Mouse (Mus musculus): ENCODE data around the gene Rnf217.

The Rnf217 gene

DNA sequence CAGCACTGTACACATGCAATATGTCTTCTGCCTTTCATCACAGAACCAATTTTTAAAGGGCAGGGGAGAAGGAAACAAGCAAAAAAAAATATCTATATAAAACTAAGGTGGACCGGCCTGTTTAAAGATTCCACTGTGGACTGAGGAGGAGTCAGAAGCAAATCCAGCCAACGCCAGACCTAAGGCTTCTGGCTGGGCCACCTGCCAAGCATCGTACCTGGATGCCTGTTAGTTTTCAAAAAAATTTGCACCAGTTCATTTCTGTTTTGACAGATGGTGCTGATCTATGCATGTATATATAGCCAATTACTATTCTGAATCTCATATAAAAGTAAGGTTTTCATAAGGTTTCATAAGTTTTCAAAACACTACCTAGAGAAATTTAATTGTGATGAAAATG lies 113.2 kb downstream of the Rnf217 start:
- DNase-seq (ENCODE audit: low spot score), result no peak

DNA sequence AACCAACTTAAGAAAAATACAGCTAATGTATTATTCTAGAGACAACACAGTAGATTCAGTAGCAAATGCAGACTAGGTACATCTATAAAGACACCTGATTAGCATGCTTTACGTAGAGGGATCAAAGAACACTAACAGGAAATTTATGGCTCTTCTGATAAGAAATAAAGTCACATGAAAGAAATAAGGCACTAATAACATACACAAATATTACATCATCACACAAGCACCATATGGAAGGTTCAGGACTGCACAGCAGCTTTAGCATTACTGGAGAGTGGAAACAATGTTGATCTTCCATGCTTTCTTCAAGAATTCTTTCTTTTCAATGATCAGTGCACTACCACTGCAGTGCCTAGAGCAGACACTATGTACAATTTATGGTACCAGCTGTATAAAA lies 114.7 kb downstream of the Rnf217 start:
- DNase-seq (ENCODE audit: low spot score), result no peak

GRCm38 (mm10) chr10:31467043-31467898 lies 141.7 kb downstream of the Rnf217 start:
- DNase-seq (ENCODE audit: low spot score), result no peak

DNA sequence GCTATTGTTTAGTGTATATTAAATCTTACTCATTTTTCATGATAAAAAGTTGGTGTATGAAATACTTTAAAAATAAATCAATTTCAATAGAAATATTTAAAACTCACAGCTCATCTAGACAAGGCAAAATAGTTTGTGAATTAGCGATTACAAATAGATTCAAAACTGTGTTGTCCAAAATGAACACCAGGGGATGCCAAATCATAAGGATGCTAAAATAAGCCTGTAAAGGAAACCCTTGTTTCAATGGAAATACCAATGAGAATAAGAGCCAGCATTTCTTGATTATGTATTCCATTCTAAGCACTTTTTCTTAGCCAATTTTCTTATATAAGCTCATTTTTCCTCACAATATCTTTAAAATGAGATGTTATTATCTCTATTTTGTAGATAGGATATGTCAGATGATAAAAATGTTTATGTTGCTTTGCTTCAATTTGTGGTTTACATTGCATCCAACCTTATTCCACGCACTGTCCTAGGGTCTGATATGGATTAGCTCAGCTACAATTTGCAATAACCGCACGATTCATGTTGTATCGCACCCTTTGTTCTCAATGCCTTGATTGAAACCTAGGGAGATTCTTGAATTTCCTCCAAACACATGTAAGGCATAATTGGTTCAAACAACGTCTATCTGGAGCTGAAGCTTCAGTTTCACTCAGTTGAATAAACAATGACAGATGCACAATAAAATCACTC lies 143.0 kb downstream of the Rnf217 start:
- no peak for DNase-seq (ENCODE audit: low spot score)

- no peak for DNase-seq (ENCODE audit: low spot score)
Observed at GRCm38 (mm10) chr10:31465424-31465823, 143.6 kb downstream of the Rnf217 start.

GRCm38 (mm10) chr10:31463044-31463443 lies 145.9 kb downstream of the Rnf217 start:
- no peak for DNase-seq (ENCODE audit: low spot score)

DNA sequence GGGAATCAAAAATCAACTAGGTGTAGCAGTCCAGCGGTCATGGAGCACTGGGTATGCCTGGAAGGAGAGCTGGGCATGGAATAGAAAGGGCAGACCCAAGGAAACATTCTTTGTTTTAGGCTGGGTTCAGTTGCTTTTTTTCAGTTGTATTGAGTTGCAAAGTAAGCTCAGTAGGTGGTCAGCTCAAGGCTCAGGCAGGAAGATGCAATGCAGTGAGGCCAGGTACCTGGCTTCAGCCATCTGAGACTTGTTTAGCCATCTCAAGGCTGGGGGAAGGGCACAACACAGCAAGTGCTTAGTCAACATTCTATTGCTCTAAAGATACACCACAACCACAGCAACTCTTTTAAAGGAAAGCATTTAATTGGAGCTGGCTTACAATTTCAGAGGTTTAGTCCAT lies 152.2 kb downstream of the Rnf217 start:
- no peak for DNase-seq (ENCODE audit: low spot score)

DNA sequence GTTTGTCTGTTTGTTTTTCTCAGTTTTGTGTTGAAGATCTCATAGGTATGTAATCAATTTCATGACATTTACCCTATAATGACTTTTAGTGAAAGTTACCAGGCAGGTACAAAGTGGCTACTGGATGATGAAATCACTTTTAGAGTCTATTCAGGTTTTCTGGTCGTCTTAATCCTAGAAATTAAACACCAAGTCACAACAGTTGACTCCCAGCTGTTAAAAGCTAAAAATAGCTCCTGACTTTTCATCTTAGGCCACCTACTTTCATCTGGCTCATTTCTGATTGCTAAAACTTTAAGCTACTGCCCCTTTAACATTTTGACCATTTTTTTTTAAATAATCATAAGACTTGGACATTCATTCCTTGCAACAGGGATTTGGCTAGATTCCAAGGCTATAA lies 161.9 kb downstream of the Rnf217 start:
- DNase-seq (ENCODE audit: low spot score), result no peak

GRCm38 (mm10) chr10:31445291-31446124 lies 163.5 kb downstream of the Rnf217 start, which contains the start of gene Tpd52l1:
TSS of gene Tpd52l1 (minus strand) at chr10:31445958.
- DNase-seq (ENCODE audit: low spot score), result peak; percentile 95

DNA sequence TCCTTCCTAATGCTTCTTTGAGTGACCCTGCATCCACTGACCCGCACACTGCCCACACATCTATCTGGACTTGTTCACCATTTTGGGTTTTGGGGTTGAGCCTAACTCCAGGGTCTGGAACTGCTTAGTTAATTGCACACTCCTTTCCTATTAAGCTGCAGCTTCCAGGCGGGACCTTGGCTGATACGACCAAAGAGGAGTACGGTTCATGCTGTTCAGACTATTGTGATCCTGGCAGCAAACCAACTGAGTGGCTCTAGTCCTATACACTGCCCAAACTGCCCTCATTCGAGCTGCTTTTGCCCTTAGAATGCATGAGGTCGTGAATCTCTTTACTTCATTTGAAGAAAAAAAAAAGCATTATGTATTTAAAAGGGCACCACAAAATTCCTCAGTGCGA lies 164.8 kb downstream of the Rnf217 start:
- peak; percentile 46 for DNase-seq (ENCODE audit: low spot score)
